Mouse (Mus musculus) adrenal gland, adult 2 months (tissue): ENCODE measurements at regions not wholly inside any gene's neighbourhood (a gene's known extent, or its start where the extent isn't known, plus 50 kb on each side); places are given as distances from the start of the nearest gene placed in this dataset.
"Not testable (repeated sequence)": the region's sequence is repeated elsewhere in the genome, so short reads cannot be mapped to it uniquely, and the experiment has no call there.

Experiments
- DNase-seq: peaks from one replicate; pipeline ENCODE4 v3.0.0; 2021

- DNase-seq, result no peak
Observed at GRCm38 (mm10) chr14:48842861-48843260, 169.2 kb upstream of the Otx2 start.

GRCm38 (mm10) chr14:48841278-48841677, 167.7 kb upstream of the Otx2 start:
- no peak for DNase-seq

- DNase-seq, result no peak
Observed at GRCm38 (mm10) chr14:48837181-48837580, 163.6 kb upstream of the Otx2 start.

GRCm38 (mm10) chr14:48836071-48836470, 162.5 kb upstream of the Otx2 start:
- no peak for DNase-seq

- DNase-seq, result no peak
Observed at GRCm38 (mm10) chr14:48834416-48834815, 160.8 kb upstream of the Otx2 start.

- no peak for DNase-seq
Observed at GRCm38 (mm10) chr14:48826421-48826820, 152.8 kb upstream of the Otx2 start.

- no peak for DNase-seq
Observed at GRCm38 (mm10) chr14:48824375-48824774, 150.8 kb upstream of the Otx2 start.

GRCm38 (mm10) chr14:48815941-48816340, 142.3 kb upstream of the Otx2 start:
- no peak for DNase-seq

GRCm38 (mm10) chr14:48815231-48815728, 141.7 kb upstream of the Otx2 start:
- DNase-seq, result no peak

- no peak for DNase-seq
Observed at GRCm38 (mm10) chr14:48812741-48813495, 139.3 kb upstream of the Otx2 start.

GRCm38 (mm10) chr14:48804098-48804497, 130.5 kb upstream of the Otx2 start:
- DNase-seq, result no peak

GRCm38 (mm10) chr14:48801283-48801682, 127.7 kb upstream of the Otx2 start:
- DNase-seq, result no peak

GRCm38 (mm10) chr14:48800857-48801256, 127.2 kb upstream of the Otx2 start:
- DNase-seq, result no peak

- no peak for DNase-seq
Observed at GRCm38 (mm10) chr14:48800100-48800449, 126.5 kb upstream of the Otx2 start.

GRCm38 (mm10) chr14:48799442-48800099, 126.0 kb upstream of the Otx2 start:
- no peak for DNase-seq

GRCm38 (mm10) chr14:48791507-48791906, 117.9 kb upstream of the Otx2 start:
- DNase-seq, result no peak

- DNase-seq, result no peak
Observed at GRCm38 (mm10) chr14:48779327-48779726, 105.7 kb upstream of the Otx2 start.

- no peak for DNase-seq
Observed at GRCm38 (mm10) chr14:48770832-48771231, 97.2 kb upstream of the Otx2 start.

- no peak for DNase-seq
Observed at GRCm38 (mm10) chr14:48762691-48763090, 89.1 kb upstream of the Otx2 start.

- no peak for DNase-seq
Observed at GRCm38 (mm10) chr14:48761002-48761648, 87.5 kb upstream of the Otx2 start.

GRCm38 (mm10) chr14:48755096-48755495, 81.5 kb upstream of the Otx2 start:
- DNase-seq, result not testable (repeated sequence)

GRCm38 (mm10) chr14:48754080-48754720, 80.6 kb upstream of the Otx2 start:
- DNase-seq, result no peak
